Mouse (Mus musculus) neural tube, embryonic 14.5 days (tissue): ENCODE data around the gene Ncbp3. TPM values are rescaled to one million over a fixed set of nuclear protein-coding genes. Genes with fewer than 3 reads are reported as not detected.
A peak's percentile ranks its signal among the peaks of the same experiment; 100 is the strongest.

ENCODE experiments used
- ATAC-seq: fragments of 200-750 bp; cut with Nextera tagmentation; 2 replicates; pipeline ENCODE4 v1.8.0; 2017; ENCODE audit warnings: low read depth, mild to moderate bottlenecking, moderate TSS enrichment, moderate library complexity
- H3K27ac ChIP-seq: fragments of 300-500 bp; sonication (generic); 2 replicates; pipeline ENCODE4 v1.5.1; 2014; ENCODE audit warnings: low read depth, mild to moderate bottlenecking, control low read depth, low read length, moderate library complexity, mixed read lengths
- H3K27me3 ChIP-seq: fragments of 300-500 bp; sonication (generic); 2 replicates; pipeline ENCODE4 v1.6.1; 2014; ENCODE audit warnings: low read length; ENCODE audit not compliant: control insufficient read depth, insufficient read depth
- H3K36me3 ChIP-seq: fragments of 300-500 bp; sonication (generic); 2 replicates; pipeline ENCODE4 v1.6.1; 2014; ENCODE audit warnings: low read length, mixed read lengths; ENCODE audit not compliant: control insufficient read depth, insufficient read depth
- H3K4me1 ChIP-seq: fragments of 300-500 bp; sonication (generic); 2 replicates; pipeline ENCODE4 v1.6.1; 2014; ENCODE audit warnings: low read length; ENCODE audit not compliant: control insufficient read depth, insufficient read depth
- H3K4me2 ChIP-seq: fragments of 300-500 bp; sonication (generic); 2 replicates; pipeline ENCODE4 v1.6.1; 2014; ENCODE audit warnings: mild to moderate bottlenecking, low read depth, low read length, control low read depth
- H3K4me3 ChIP-seq: fragments of 300-500 bp; sonication (generic); 2 replicates; pipeline ENCODE4 v1.5.1; 2014; ENCODE audit warnings: low read depth, low read length, control low read depth, mixed read lengths
- H3K9ac ChIP-seq: fragments of 300-500 bp; sonication (generic); replicated peaks from 2 replicates; pipeline ENCODE4 v1.6.1; 2014; ENCODE audit warnings: low read depth, mild to moderate bottlenecking, control low read depth, low read length, mixed read lengths
- H3K9me3 ChIP-seq: fragments of 300-500 bp; sonication (generic); 2 replicates; pipeline ENCODE4 v1.6.1; 2016; ENCODE audit warnings: low read length; ENCODE audit not compliant: control insufficient read depth
- WGBS: fragments of 180-500 bp; shearing (Covaris S2); extraction: QIAGEN DNeasy Blood & Tissue Kit; methylation state at CpG from one replicate; pipeline ENCODE4 v1.1.7; 2014; 5-methylcytosine and 5-hydroxymethylcytosine counted together
- polyA plus RNA-seq: library from polyadenylated mRNA; unstranded; fragments of >200 nt; fragmentation: Nextera tagmentation; extraction: Ambion mirVana; gene quantifications from 2 replicates; pipeline ENCODE4 v1.2.1, GENCODE M21; 2014

Ncbp3 gene
- polyA plus RNA-seq, 1 experiment from 2014 or later = 9.6 TPM

DNA sequence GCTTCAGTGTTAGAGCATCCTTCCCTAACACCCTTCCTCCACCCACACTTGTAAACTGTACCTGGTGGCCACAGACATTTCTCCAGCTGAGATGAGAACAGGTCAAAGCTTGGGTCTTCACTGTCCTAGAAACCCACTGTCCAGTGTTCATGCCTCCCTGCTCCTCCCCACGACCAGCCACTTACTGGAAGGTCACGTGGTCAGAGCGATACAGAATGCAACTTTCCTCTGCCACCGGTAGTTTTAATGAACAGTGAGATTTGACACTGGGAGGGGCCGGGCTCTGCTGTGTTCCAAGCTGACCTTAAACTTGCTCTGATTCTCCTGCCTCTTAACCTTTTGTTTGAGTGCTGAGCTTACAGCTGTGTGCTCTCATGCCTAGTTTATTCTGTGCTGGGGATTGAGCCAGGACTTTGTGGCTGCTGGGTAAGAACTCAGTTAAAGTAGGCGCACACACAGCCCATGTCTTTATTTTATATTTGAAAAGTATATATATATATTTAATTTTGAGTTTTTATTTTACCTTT is 3.3 kb upstream of the Ncbp3 start:
- Histone ChIP-seq H3K4me2 (no peak overlapping the region), H3K4me1 (peaks cover 8% of the 10 kb centered on the region), H3K27me3 (no peaks in the 10 kb centered on the region), H3K36me3 (peaks cover 3% of the 10 kb centered on the region), H3K27ac (no peak overlapping the region), H3K9ac (no peak overlapping the region), H3K4me3 (no peak overlapping the region), H3K9me3 (no peaks in the 10 kb centered on the region)
- no peak for ATAC-seq
- 68% methylated on average over 6 of the region's 6 CpGs for WGBS

DNA sequence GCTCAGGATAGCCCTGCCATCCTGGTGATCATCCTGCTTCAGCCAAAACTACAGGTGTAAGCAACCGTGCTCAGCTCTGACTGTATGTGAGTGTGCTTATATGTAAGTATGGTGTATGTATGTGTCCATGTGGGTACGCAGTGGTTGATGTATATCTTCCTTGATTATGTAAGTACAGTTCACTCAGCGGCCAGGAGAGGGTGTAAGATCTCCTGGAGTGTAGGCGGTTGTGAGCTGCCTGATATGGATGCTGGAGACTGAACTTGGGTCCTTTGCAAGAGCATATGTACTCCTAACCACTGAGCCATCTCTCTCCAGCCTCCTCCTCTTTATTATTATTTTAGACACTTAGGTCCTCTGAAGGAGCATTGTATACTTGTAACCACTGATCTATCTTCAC is 2.8 kb upstream of the Ncbp3 start:
- no peak for ATAC-seq
- H3K36me3 ChIP-seq = peaks cover 3% of the 10 kb centered on the region
- no peak overlapping the region for H3K9ac ChIP-seq
- WGBS = 78% methylated on average over 4 of the region's 4 CpGs
- no peak overlapping the region for H3K27ac ChIP-seq
- H3K27me3 ChIP-seq = no peaks in the 10 kb centered on the region
- no peaks in the 10 kb centered on the region for H3K9me3 ChIP-seq
- H3K4me3 ChIP-seq = no peak overlapping the region
- no peak overlapping the region for H3K4me2 ChIP-seq
- peaks cover 8% of the 10 kb centered on the region for H3K4me1 ChIP-seq

DNA sequence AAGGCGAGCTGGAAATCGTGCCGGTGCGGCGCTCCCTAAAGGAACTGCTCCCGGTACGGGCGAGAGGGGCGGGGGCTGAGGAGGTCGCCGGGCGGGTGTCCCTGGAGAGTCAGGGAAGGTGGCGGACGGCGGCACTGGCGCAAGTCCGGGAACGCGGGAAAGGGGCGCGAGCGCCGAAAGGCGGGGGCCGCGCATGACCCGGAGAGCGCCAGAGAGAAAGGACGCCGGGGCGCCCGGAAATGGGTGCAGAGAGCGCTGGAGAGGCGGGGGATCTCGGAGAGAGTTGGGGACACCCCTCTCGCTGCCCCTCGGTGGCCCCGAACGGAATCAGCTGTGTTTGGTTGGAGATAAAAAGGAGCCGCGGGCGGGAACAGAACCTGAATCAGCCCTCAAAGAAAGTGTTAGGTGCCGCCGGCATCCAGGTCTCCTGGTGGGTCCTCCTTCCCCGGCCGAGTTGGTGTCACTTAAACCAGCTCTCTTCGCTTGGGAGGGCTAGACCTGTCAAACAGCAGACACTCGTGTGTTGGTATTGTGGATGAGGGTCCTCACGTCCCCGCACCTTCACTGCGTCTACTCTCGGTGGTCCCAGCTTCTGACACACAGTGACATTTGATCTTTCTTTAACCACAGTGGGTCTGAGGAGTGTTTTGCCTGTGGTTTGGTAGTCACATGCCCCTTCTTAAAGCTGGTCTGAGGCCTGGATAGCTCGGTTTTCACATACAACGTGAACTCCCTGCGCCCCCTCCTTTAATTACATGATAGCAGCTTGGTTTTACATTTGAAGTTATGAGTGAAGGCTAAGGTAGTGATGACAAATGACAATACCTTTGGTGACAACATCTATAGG is 670 bp downstream of the Ncbp3 start:
- peak overlapping the region; percentile 75 for H3K4me2 ChIP-seq
- H3K9ac ChIP-seq = peak overlapping the region; percentile 95
- 0 out of 2 replicates have a peak, but pooled peaks cover 4% of the 10 kb centered on the region for H3K36me3 ChIP-seq
- H3K27me3 ChIP-seq = no peaks in the 10 kb centered on the region
- 2% methylated on average over 55 of the region's 55 CpGs for WGBS
- H3K9me3 ChIP-seq = no peaks in the 10 kb centered on the region
- H3K4me1 ChIP-seq = peaks cover 8% of the 10 kb centered on the region
- ATAC-seq = peak; percentile 72
- H3K27ac ChIP-seq = peak overlapping the region; percentile 88
- H3K4me3 ChIP-seq = peak overlapping the region; percentile 88

DNA sequence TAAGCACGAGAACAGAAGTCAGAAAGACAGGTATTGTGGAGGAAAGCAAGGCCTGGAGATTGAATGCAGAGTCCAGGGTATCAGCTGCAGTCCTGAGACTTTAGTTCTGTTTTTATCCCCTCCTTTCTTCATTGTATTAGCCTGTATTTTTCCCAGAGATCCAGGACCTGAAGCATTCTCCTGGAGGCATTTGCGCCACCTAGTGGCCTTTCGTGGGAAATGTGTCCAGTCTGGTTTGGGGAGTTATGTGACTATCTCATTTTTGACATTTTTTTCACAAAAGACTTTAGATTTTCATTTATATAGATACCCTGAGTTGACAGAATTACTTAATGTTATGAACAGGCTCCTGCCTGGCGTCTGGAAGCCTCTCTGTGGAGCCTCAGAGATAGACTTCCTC is 1.8 kb downstream of the Ncbp3 start:
- no peak for ATAC-seq
- H3K9me3 ChIP-seq = no peaks in the 10 kb centered on the region
- H3K27ac ChIP-seq = no peak overlapping the region
- H3K4me2 ChIP-seq = peak overlapping the region; percentile 75
- H3K4me1 ChIP-seq = peaks cover 8% of the 10 kb centered on the region
- peak overlapping the region; percentile 88; the same call in 1 of the 2 replicates for H3K4me3 ChIP-seq
- WGBS = 4% methylated on average over 4 of the region's 4 CpGs
- H3K27me3 ChIP-seq = no peaks in the 10 kb centered on the region
- no peak overlapping the region; the same call in 1 of the 2 replicates for H3K9ac ChIP-seq
- H3K36me3 ChIP-seq = peaks cover 7% of the 10 kb centered on the region

DNA sequence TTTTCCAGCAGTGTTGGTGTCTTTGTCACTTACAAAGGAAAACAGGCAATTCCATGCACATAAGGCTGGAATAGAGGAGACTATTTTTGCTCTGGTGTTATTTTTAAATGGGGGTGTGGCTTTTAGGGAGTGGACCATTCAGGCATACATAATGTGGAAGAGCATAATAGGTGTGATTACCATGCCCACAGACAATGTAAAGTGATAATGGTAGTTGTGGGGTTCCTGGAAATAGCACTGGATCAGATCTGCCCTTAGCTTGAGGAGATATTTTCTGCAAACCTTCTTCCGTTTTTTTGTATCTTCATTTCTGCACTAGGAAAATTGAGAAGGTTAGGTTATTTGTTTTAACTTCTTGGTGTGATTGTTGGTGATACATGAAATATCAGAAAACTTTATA is 5.2 kb downstream of the Ncbp3 start:
- peaks cover 22% of the 10 kb centered on the region for H3K36me3 ChIP-seq
- no peak for ATAC-seq
- H3K9ac ChIP-seq = no peak overlapping the region
- no peak overlapping the region for H3K27ac ChIP-seq
- H3K4me3 ChIP-seq = no peak overlapping the region
- 93% methylated on average over 1 of the region's 1 CpGs for WGBS
- peaks cover 8% of the 10 kb centered on the region for H3K4me1 ChIP-seq
- H3K27me3 ChIP-seq = no peaks in the 10 kb centered on the region
- no peaks in the 10 kb centered on the region for H3K9me3 ChIP-seq
- H3K4me2 ChIP-seq = no peak overlapping the region

DNA sequence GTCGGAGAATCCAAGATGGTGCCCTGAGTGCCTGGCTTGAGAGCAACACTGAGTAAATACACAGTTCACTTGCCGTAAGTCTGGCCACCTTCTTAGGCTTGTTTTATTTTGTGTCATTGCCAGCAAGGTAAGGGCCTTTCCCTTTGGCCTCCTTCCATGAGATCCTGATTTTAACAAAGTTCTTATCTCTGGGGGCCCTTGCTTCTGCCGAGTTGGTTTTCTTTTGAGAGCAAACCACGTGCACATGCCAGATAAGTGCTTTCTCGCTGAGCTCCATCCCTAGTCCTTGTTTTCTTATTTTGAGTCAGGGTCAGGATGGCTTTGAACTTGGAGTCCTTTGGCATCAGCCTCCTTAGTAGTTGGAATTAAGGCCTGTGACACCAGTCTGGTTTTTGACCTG is 10.1 kb downstream of the Ncbp3 start:
- H3K36me3 ChIP-seq = peaks cover 24% of the 10 kb centered on the region
- H3K4me2 ChIP-seq = no peak overlapping the region
- H3K27me3 ChIP-seq = no peaks in the 10 kb centered on the region
- H3K4me1 ChIP-seq = no peaks in the 10 kb centered on the region
- no peak overlapping the region for H3K9ac ChIP-seq
- no peak overlapping the region for H3K27ac ChIP-seq
- ATAC-seq = no peak
- H3K9me3 ChIP-seq = no peaks in the 10 kb centered on the region
- 96% methylated on average over 5 of the region's 5 CpGs for WGBS
- H3K4me3 ChIP-seq = no peak overlapping the region

DNA sequence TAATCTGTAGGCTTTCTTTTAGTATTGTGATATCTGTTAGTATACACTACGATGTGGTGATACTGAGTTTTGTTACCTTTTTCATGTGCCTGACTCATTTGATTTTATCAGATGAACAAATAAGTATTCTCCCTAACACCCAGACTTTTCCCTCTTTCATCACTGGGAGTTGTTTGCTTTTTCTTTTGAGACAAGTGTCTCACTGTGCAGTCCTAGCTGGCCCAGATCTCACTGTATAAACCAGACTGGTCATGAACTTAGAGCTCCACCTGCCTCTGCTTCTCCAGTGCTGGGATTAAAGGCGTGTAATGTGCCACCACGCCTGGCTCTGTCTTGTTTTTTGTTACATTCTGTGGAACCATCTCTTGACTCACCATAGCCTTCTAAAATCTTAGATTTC is 12.0 kb downstream of the Ncbp3 start:
- Histone ChIP-seq H3K9ac (no peak overlapping the region), H3K27ac (no peak overlapping the region), H3K4me3 (no peak overlapping the region), H3K4me1 (no peaks in the 10 kb centered on the region), H3K9me3 (no peaks in the 10 kb centered on the region), H3K36me3 (peaks cover 19% of the 10 kb centered on the region), H3K4me2 (no peak overlapping the region), H3K27me3 (no peaks in the 10 kb centered on the region)
- WGBS = 96% methylated on average over 3 of the region's 3 CpGs
- no peak for ATAC-seq

DNA sequence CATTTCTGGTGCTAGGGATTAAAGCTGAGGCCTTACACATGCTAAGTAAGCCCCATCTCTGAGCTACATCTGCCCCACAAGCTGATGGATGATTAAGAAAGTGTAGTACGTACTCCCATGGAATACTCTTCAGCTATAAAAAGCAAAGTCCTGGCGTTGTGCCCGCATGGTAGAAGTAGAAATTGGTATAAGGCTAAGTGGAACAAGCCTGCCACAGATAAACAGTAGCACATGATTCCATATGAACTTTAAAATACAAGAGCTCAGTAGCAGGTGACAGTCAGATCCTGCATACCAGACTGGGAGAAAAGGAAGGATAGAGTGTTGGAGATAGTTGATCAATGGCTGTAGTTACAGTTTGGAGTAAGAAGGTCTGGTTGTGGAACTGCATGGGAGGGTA is 13.8 kb downstream of the Ncbp3 start:
- Histone ChIP-seq H3K27ac (no peak overlapping the region), H3K4me2 (no peak overlapping the region), H3K9me3 (no peaks in the 10 kb centered on the region), H3K4me3 (no peak overlapping the region), H3K36me3 (peaks cover 15% of the 10 kb centered on the region), H3K4me1 (no peaks in the 10 kb centered on the region), H3K9ac (no peak overlapping the region), H3K27me3 (no peaks in the 10 kb centered on the region)
- ATAC-seq = no peak
- 94% methylated on average over 3 of the region's 3 CpGs for WGBS

DNA sequence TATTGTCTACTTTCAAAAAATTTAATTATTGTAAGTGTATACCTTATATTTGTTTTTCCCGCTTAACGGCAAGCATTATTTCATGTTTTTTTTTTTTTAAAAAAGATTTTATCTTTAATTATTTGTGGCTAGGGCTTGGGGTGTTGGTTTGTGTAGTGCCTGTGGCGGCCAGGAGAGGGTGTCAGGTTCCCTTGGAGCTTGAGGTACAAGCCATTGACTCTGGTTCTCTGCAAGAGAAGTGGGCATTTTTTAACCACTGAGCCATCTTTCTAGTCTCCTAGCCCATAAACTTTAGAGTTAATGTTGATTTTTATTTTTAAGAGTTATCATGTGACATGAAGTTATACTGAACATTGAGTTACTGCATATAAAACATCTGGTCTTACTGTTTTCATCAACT is 24.3 kb downstream of the Ncbp3 start:
- 90% methylated on average over 3 of the region's 3 CpGs for WGBS
- H3K4me1 ChIP-seq = no peaks in the 10 kb centered on the region
- H3K36me3 ChIP-seq = peaks cover 61% of the 10 kb centered on the region

More for the DNA sequence above, 24.3 kb downstream of the Ncbp3 start:
- no peaks in the 10 kb centered on the region for H3K9me3 ChIP-seq
- H3K4me2 ChIP-seq = no peak overlapping the region
- no peak overlapping the region for H3K27ac ChIP-seq
- no peak overlapping the region for H3K9ac ChIP-seq
- ATAC-seq = no peak
- H3K4me3 ChIP-seq = no peak overlapping the region
- H3K27me3 ChIP-seq = no peaks in the 10 kb centered on the region
